Mouse (Mus musculus) G1E-ER4 (cell line): Measurements from ENCODE around the gene Smarca1. TPM values are rescaled to one million over a fixed set of nuclear protein-coding genes. Genes with fewer than 3 reads are reported as not detected.

Experiments used
- GATA1 ChIP-seq: IDR thresholded peaks from one replicate; pipeline ENCODE4 v1.8.0; 2012; ENCODE audit warnings: low read length, inconsistent platforms
- polyA plus RNA-seq: library from polyadenylated mRNA; stranded (reverse); fragments of >175 nt; gene quantifications from 2 replicates; pipeline ENCODE4 v1.2.3, GENCODE M21; 2012

Smarca1 gene
- polyA plus RNA-seq: not detected in 2 replicates

DNA sequence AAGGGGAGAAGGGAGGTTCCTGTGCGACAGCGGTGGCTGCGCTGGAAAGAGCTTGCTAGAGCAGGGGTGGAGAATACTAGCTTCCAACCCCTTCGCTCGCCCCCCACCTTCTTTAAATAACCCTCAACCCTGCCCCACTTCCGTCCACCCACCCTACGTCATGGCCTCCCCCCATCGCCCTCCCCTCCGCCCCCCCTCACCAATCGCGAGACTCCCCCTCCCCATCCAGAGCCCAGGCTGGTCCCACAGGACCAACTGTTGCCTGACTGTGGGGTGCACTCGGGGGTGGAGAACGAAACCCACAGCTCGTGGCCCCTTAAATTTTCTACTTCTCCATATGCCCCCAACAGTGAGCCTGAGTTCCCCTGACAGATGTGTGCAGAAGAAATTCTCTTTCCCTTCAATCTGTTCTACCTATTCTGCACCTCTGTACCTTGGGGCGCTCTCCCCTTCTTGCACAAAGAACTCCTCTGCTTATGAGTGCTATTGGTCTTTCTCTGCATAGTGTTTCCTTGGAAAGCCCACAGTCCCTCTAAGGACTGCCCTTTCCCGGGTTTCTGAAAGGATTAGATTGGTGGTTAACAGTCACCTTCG is at the start of gene Smarca1:
TSS of gene Smarca1 (minus strand) at position 544 of the 594 bp plus-strand sequence.
- no peak for TF ChIP-seq GATA1

DNA sequence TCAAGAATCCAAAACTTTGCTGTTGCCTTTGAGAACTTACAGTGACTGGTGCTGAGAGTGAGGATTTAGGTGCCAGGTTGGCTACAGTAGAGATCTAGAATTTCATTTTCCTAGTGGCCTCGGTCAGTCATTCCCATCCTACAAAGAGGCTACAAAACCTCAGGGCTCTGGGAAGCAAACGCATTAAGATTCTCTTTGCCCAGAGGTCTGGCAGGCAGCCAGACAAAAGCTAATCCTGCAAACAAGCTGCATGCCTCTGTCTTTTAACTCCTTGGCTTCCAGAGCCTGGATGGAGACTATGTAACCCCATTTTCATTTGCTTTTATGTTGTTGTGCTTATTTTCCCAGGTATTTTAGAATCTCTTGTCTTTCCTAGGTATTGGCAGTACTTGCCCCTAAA is 45.0 kb upstream of the Smarca1 start:
- TF ChIP-seq GATA1: no peak

DNA sequence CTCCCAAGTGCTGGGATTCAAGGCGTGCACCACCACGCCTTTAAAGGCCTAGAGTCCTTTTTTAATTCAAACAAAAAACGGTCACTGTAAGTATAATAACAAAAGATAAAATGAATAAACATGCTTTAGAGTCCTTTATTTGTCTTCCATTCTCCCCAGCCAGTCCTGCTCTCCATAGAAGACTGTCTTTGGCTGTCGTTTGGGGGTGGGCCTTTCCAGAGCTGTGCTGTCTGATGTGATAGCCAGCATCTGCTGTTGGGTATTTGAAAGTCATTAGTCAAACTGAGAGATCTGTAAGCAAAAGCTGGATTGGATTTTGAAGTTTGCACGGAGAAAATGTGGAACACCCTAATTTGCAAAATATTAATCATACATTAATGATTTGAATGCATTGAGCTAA is 44.1 kb upstream of the Smarca1 start:
- no peak for TF ChIP-seq GATA1

DNA sequence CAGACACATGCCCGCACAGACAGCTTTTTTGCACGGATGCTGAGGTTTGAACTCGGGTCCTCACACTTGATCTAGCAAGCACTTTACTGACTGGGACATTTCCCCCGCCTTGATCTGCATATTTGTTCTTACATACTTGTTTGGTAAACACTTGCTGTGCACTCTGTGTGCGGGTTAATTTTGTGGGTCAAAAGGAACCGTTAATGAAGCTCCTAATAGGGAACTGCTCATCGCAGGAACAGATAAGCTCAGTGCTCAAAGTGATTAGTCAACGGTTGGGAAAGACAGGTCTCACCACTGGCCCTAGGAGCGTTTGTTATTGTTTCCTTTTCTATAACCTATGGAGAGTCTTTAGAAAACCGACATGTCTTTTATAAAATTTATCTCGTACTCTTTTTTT is 41.6 kb upstream of the Smarca1 start:
- TF ChIP-seq GATA1: no peak

DNA sequence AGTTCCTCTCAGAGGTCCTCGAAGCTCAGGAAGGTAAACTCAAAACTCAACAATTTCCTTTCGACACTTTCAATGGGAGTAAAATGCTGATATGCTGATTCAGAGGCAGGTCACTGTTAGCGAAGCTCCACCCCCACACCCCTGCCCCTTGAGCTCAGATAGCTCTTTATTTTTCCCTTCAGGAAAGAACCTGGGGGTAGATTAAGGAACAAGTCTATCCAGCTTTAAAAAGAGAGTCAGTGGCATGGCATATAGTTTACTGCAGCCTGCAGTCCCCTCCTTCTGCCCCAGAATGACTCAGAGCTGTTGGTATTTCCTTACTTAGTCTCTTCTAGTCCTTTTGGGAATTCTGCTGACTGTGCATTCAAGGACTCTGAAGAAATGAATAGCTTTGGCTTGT is 37.7 kb upstream of the Smarca1 start:
- TF ChIP-seq GATA1: no peak

DNA sequence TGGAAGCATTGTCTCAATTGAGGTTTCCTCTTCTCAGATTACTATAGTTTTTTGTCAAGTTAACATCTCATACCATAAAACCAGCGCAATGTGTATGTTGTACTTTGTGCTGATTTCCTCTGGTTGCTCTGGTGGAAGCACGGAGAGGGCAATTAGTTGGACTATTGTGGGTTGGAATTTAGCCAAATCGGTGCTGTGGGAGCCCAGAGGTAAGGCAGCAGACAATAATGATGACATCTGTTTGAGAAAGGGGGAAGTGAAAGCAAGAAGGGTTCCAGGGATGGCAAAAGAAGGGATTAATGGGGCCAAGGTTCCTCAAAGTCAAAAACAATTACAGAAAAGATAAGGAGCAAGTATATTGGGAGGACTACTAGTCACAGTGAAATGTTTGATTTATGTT is 35.2 kb upstream of the Smarca1 start:
- no peak for TF ChIP-seq GATA1

DNA sequence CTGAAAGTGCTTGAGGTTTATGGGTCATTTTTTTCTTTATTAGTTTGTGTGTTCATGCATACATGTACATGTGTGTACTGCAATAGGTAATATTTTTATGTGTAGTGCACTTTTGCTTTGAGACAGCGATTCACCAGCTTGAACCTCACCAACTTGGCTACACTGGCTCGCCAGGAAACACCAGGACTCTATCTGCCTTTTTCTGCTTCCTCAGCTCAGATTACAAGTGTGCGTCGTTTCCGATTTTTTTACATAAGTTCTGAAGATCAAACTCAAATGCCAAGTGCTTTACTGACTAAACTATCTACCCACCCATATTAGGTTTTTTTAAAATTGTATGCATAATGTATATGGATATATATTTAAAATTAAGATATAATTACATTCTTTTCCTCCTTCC is 27.8 kb upstream of the Smarca1 start:
- TF ChIP-seq GATA1: no peak

DNA sequence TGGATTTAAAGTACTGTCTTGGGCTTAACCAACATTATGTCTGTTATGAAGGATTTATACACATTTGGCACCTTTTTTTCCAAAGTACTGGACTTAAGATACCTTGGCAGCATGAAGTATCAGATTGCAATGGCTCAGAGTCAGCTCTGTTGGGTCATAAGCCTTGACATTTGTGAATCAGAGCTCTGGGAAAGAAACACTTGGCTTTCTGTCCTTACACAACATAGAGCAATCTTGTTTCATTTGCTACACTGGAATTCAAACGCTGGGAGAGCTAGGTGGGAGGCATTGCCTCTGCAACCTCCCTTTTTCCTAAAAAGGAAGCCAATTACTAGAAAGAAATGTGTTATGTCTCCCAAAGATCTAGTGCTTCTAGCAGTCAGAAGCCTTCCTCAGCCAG is 24.1 kb upstream of the Smarca1 start:
- no peak for TF ChIP-seq GATA1

DNA sequence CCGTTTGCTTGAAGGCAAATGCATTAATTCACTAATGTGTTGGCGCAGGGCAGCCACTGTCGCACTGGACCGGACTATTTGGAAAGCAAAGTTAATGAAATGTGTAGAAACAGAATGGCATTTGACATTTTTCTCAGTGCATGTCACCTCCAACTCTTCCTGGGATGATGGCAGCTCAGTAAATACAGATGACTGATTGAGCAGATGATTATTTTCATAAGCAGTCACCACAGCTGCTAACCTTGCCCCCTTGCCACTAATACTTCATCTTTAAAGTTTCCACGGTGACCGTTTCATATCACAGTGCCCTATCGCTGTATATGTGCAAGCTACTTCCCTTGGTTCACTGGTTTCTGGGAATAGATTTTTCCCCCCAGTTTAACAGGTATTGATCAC is 20.8 kb upstream of the Smarca1 start:
- no peak for TF ChIP-seq GATA1

DNA sequence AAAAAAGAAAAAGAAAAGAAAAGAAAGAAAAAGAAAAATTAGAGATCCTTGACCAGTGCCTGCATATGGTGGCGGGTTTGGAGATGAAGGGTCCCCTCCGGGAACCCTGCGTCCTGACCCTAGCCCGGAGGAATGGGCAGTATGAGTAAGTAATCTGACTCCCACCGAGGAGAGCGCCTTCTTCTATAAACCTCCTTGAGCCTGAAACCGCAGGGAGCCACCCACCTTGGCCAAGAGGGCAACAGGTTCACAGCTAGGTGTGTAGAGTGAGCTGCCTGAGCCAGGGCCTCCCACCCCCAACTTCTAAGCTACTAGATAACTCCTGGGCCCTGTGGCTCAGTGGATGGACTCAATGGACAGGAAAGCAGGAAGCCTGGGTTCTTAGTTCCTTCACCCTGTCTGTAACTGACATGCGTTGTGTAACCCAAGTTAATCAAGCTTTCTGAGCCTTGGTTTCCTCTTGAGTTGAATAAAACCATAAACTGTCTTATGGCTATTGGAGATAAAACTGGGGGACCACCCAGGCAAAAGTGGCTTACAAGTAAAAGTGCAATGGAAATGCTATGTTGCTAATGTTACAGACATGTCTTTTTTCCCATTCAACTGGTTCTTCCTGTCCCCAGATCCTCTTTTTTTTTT is 20.2 kb upstream of the Smarca1 start:
- TF ChIP-seq GATA1: no peak

DNA sequence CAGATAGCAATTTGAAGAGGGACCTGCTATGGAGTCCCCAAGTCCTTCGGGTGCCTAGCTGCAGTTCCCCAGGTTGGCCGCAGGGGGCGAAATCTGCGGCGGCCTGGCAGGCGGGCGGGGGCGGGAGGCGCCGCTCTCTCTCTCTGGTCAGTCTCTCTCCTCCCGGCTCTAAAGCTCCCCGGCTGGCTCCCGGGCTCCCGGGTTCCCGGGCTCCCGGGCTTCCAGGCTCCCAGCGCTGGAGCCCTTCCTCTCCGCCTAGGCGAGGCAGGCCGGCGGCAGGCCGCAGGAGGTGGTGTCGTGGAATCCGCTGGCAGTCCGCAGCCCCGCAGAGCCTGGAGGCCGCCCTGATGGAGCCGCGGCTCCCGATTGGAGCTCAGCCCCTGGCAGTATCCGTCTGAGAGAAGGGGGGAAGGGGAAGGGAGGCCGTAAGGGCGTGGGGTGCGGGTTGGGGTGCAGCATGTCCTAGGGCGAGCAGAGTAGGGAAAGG is 19.6 kb upstream of the Smarca1 start, which contains the start of gene Ocrl:
TSS of gene Ocrl (plus strand) at position 82 of the 487 bp plus-strand sequence.
- TF ChIP-seq GATA1: no peak

DNA sequence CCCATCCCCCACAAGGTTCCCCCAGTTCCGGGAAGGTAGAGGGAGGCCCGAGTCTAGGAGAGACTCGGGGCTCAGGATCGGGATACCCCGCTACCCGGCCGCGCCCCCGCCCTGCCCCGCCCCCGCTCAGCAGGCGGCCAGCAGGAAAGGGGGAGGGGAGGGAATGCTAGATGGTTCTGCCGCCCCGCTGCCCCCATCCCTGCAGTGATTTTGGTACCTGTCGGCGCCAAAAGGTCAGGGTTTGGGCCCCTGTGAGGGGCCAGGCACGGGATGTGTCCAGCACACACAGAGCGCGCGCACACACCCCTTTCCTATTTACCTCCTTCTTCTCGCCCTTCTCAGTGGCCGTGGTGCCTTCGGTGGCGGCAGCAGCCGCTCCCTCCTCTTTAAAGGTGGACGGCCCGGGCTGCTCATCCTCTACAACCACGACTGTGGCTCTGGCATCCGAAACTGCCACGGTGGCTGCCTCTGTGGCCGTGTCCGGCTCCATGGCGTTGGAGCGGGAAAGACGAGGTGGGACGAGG is 805 bp downstream of the Smarca1 start:
- TF ChIP-seq GATA1: no peak

DNA sequence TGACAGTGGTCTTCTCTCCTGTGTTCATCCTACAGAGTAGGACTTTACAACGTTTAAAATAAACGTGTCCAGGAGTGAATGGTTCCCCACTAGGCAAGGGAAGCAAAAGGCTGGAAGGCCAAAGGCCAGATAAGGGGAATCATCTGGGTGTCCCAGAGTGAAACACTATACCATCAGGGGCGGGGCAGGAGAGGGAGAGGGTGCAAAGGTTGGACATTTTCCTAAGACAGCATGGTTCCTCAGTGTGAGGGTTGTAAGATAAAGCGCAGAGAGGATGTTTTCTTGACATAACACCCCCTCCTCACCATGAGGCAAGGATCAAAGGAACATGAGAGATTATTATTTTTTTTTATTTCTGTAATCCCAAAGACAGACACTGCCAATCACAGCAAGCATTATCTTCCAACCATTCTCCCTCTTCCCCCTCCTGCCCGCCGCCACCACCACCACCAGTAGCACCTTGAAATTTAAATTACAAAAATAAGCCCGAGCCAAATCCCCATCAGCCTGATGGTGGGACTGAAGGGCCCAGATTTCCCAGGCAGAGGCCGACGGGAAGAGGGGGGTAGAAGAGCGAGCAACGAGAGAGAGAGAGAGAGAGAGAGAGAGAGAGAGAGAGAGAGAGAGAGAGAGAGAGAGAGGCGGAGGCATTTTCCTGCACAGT is 1.4 kb downstream of the Smarca1 start:
- TF ChIP-seq GATA1: no peak

DNA sequence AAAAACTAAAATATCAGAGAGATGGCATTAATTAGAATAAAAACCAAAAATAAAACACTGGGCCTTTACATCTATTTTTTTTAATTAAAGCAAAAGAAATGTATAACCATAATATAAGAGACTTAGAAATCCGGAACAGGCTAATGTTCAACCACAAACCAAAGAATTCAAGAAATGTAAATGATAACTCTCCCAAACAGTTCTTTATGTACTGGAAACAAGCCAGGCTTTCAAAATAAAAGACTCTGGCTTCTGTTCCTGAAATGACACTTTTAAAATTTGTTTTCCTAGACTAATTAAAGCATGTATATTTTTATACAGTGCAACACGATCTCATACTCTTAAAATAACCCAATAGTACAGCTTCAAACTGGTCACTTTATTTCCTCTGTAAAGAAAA is 5.4 kb downstream of the Smarca1 start:
- no peak for TF ChIP-seq GATA1

DNA sequence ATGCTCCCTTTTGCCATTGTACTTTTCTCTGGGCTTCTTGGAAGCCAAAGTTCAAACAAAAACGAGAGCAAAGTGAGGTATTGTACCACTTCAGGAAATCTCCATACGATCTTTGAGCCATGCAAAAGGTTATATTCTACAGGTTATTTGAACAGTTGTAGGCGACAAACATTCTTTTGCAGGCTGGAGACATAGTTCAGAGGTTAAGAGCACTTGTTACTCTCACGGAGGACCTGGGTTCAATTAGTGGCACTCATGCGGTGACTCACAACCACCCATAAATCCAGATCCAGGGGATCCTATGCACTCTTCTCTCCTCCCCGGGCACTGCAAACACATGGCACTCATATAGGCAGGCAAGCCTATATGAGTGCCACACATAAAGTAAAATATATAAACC is 10.0 kb downstream of the Smarca1 start:
- no peak for TF ChIP-seq GATA1

DNA sequence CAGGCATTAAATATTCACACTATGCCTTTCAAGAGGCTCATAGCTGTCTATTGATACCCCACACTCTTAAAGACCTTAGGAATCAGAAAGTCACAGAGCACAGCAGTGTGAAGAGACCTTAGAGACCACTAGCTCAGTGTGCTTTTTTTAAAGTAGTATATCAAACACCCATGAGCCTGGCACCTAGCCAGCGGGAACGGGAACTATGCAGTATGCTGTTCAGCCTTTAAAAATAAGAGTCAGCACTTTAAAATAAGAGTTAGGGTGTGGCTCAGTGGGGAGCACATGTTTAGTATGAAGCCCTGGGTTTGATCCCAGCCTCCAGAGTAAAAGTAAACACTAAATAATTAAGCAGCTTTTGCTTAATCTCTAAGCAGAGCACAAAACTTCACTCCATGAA is 12.7 kb downstream of the Smarca1 start:
- TF ChIP-seq GATA1: no peak
